Mouse (Mus musculus): ENCODE measurements around the gene Abhd6. TPM values are rescaled to one million over a fixed set of nuclear protein-coding genes. Genes with fewer than 3 reads are reported as not detected.

The Abhd6 gene
- total and polyA plus RNA-seq, 3 experiments: not detected

- no peak overlapping the region for H3K4me3 ChIP-seq (ENCODE audit: low read depth, low read length)
- peaks cover 4% of the 10 kb centered on the region; the same call in 1 of the 2 replicates for H3K27me3 ChIP-seq (ENCODE audit: insufficient read depth, low read length)
- peak; percentile 16 for DNase-seq (ENCODE audit: low spot score)
- TF ChIP-seq CTCF (IDR thresholded peaks at IDR 0.05; ENCODE audit: low read depth, low read length): no peak
- TF ChIP-seq GATA2 (IDR thresholded peaks at IDR 0.05; ENCODE audit: borderline replicate concordance, low read depth, low read length): no peak
- TF ChIP-seq POLR2AphosphoS5 (IDR thresholded peaks at IDR 0.05; ENCODE audit: insufficient replicate concordance, low read depth, low read length): no peak
- TF ChIP-seq GATA1 (IDR thresholded peaks at IDR 0.05; ENCODE audit: borderline replicate concordance, low read length): no peak
- H3K9me3 ChIP-seq (replicated peaks): no peaks in the 10 kb centered on the region
- no peaks in the 10 kb centered on the region for H3K36me3 ChIP-seq (replicated peaks)
- no peak; the same call in 1 of the 2 replicates for ATAC-seq (ENCODE audit: extremely low read depth, insufficient number of reproducible peaks, low FRiP score, poor library complexity, severe bottlenecking)
- H3K4me1 ChIP-seq (ENCODE audit: insufficient read depth, low read depth, low read length): peaks cover 31% of the 10 kb centered on the region
Measured at GRCm38 (mm10) chr14:8063835-8064785, 61.4 kb downstream of the Abhd6 start.

- ATAC-seq (ENCODE audit: extremely low read depth, insufficient number of reproducible peaks, low FRiP score, poor library complexity, severe bottlenecking) (peak; percentile 89), DNase-seq (ENCODE audit: low spot score) (peak; percentile 79)
- H3K4me3 ChIP-seq (ENCODE audit: low read depth, low read length): peak within 1 kb of the TSS; percentile 95
- no peaks in the 10 kb centered on the region for H3K9me3 ChIP-seq (replicated peaks)
- H3K36me3 ChIP-seq (replicated peaks): peaks cover 34% of the 10 kb centered on the region
- TF ChIP-seq POLR2AphosphoS5 (IDR thresholded peaks at IDR 0.05; ENCODE audit: insufficient replicate concordance, low read depth, low read length) (no peak), CTCF (IDR thresholded peaks at IDR 0.05; ENCODE audit: low read depth, low read length) (peak; percentile 75)
- H3K27me3 ChIP-seq (ENCODE audit: insufficient read depth, low read length): no peaks in the 10 kb centered on the region
- peaks cover 15% of the 10 kb centered on the region for H3K4me1 ChIP-seq (ENCODE audit: insufficient read depth, low read depth, low read length)
Measured at GRCm38 (mm10) chr14:8080165-8080679, 77.5 kb downstream of the Abhd6 start, which contains the start of gene Rpp14. Gene Rpp14, plus strand, starts transcription at chr14:8080367.

- Histone ChIP-seq H3K36me3 (replicated peaks) (peaks cover 39% of the 10 kb centered on the region), H3K4me3 (ENCODE audit: low read depth, low read length) (peak overlapping the region; percentile 95), H3K27me3 (ENCODE audit: insufficient read depth, low read length) (no peaks in the 10 kb centered on the region), H3K9me3 (replicated peaks) (no peaks in the 10 kb centered on the region), H3K4me1 (ENCODE audit: insufficient read depth, low read depth, low read length) (peaks cover 15% of the 10 kb centered on the region)
- TF ChIP-seq GATA2 (IDR thresholded peaks at IDR 0.05; ENCODE audit: borderline replicate concordance, low read depth, low read length) (no peak), TAL1 (conservative IDR thresholded peaks at IDR 0.05; ENCODE audit: low read depth, low read length) (no peak), POLR2AphosphoS5 (IDR thresholded peaks at IDR 0.05; ENCODE audit: insufficient replicate concordance, low read depth, low read length) (no peak), GATA1 (IDR thresholded peaks at IDR 0.05; ENCODE audit: borderline replicate concordance, low read length) (no peak), CTCF (IDR thresholded peaks at IDR 0.05; ENCODE audit: low read depth, low read length) (no peak)
- DNase-seq (ENCODE audit: low spot score) (peak; percentile 15), ATAC-seq (ENCODE audit: extremely low read depth, insufficient number of reproducible peaks, low FRiP score, poor library complexity, severe bottlenecking) (peak; percentile 29; the same call in 1 of the 2 replicates)
Measured at GRCm38 (mm10) chr14:8080718-8081117, 78.0 kb downstream of the Abhd6 start.

- H3K4me3 ChIP-seq (ENCODE audit: low read depth, low read length): no peak overlapping the region
- no peaks in the 10 kb centered on the region for H3K27me3 ChIP-seq (ENCODE audit: insufficient read depth, low read length)
- peaks cover 15% of the 10 kb centered on the region for H3K4me1 ChIP-seq (ENCODE audit: insufficient read depth, low read depth, low read length)
- no peak for TF ChIP-seq TAL1 (conservative IDR thresholded peaks at IDR 0.05; ENCODE audit: low read depth, low read length)
- TF ChIP-seq POLR2AphosphoS5 (IDR thresholded peaks at IDR 0.05; ENCODE audit: insufficient replicate concordance, low read depth, low read length): no peak
- no peak for TF ChIP-seq GATA1 (IDR thresholded peaks at IDR 0.05; ENCODE audit: borderline replicate concordance, low read length)
- no peak for TF ChIP-seq GATA2 (IDR thresholded peaks at IDR 0.05; ENCODE audit: borderline replicate concordance, low read depth, low read length)
- TF ChIP-seq CTCF (IDR thresholded peaks at IDR 0.05; ENCODE audit: low read depth, low read length): no peak
- H3K36me3 ChIP-seq (replicated peaks): peaks cover 58% of the 10 kb centered on the region
- ATAC-seq (ENCODE audit: extremely low read depth, insufficient number of reproducible peaks, low FRiP score, poor library complexity, severe bottlenecking) (no peak), DNase-seq (ENCODE audit: low spot score) (no peak)
- no peaks in the 10 kb centered on the region for H3K9me3 ChIP-seq (replicated peaks)
Measured at GRCm38 (mm10) chr14:8082949-8083348, 80.2 kb downstream of the Abhd6 start.

- no peak for ATAC-seq (ENCODE audit: extremely low read depth, insufficient number of reproducible peaks, low FRiP score, poor library complexity, severe bottlenecking)
- Histone ChIP-seq H3K9me3 (replicated peaks) (no peaks in the 10 kb centered on the region), H3K4me1 (ENCODE audit: insufficient read depth, low read depth, low read length) (no peaks in the 10 kb centered on the region), H3K36me3 (replicated peaks) (peaks cover 68% of the 10 kb centered on the region), H3K4me3 (ENCODE audit: low read depth, low read length) (no peak overlapping the region), H3K27me3 (ENCODE audit: insufficient read depth, low read length) (no peaks in the 10 kb centered on the region)
- TF ChIP-seq CTCF (IDR thresholded peaks at IDR 0.05; ENCODE audit: low read depth, low read length) (no peak), POLR2AphosphoS5 (IDR thresholded peaks at IDR 0.05; ENCODE audit: insufficient replicate concordance, low read depth, low read length) (no peak), TAL1 (conservative IDR thresholded peaks at IDR 0.05; ENCODE audit: low read depth, low read length) (no peak), GATA1 (IDR thresholded peaks at IDR 0.05; ENCODE audit: borderline replicate concordance, low read length) (no peak), GATA2 (IDR thresholded peaks at IDR 0.05; ENCODE audit: borderline replicate concordance, low read depth, low read length) (no peak)
- no peak for DNase-seq (ENCODE audit: low spot score)
Measured at GRCm38 (mm10) chr14:8089016-8089415, 86.3 kb downstream of the Abhd6 start.

GRCm38 (mm10) chr14:8092573-8092972 is 89.9 kb downstream of the Abhd6 start:
- Histone ChIP-seq H3K36me3 (replicated peaks) (peaks cover 37% of the 10 kb centered on the region), H3K9me3 (replicated peaks) (no peaks in the 10 kb centered on the region), H3K27me3 (ENCODE audit: insufficient read depth, low read length) (no peaks in the 10 kb centered on the region), H3K4me3 (ENCODE audit: low read depth, low read length) (no peak overlapping the region), H3K4me1 (ENCODE audit: insufficient read depth, low read depth, low read length) (peaks cover 9% of the 10 kb centered on the region; the same call in 1 of the 2 replicates)
- ATAC-seq (ENCODE audit: extremely low read depth, insufficient number of reproducible peaks, low FRiP score, poor library complexity, severe bottlenecking) (no peak), DNase-seq (ENCODE audit: low spot score) (no peak)
- no peak for TF ChIP-seq CTCF (IDR thresholded peaks at IDR 0.05; ENCODE audit: low read depth, low read length)
- TF ChIP-seq POLR2AphosphoS5 (IDR thresholded peaks at IDR 0.05; ENCODE audit: insufficient replicate concordance, low read depth, low read length): no peak
- no peak for TF ChIP-seq GATA2 (IDR thresholded peaks at IDR 0.05; ENCODE audit: borderline replicate concordance, low read depth, low read length)
- no peak for TF ChIP-seq GATA1 (IDR thresholded peaks at IDR 0.05; ENCODE audit: borderline replicate concordance, low read length)
- TF ChIP-seq TAL1 (conservative IDR thresholded peaks at IDR 0.05; ENCODE audit: low read depth, low read length): no peak
